In the genomic region with DNA sequence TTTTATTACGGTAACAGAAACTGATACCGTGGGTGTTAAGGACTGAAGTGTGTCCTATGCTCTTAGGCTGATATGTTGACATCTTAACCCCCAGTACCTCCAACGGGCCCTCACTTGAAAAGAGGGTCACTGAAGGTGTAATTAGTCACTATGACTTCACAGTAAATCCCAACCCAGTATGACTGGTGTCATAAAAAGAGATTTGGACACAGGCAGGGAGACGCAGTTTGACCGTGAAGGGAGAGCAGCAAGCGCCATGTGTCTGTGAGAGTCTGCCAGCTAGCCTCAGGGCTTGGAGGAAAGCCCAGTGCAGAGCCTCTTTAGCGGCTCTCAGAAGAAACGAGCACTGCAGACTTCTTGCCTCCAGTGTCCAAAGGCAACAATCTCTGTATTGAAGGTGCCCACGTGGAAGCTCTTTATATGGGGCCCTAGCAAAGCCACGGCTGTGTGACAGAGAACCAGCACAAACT, we compare ENCODE assay signal across 9 mouse cellular contexts.
DNase-seq lines count a peak whose midpoint lies in the region; ATAC-seq lines count a peak whose summit lies in the region.
"Had no signal": no experiment of that assay in that cellular context is flagged by ENCODE, and none has a peak within 500 bp of the region (broad histone marks: within the 10 kb centered on the region; RNA-seq: fewer than 3 reads in every experiment).

No protein-coding gene starts in this region.

- DNase-seq in heart, adult 11 months, result peak; percentile 93
- peak; percentile 64 to 70 for DNase-seq in adrenal gland, postnatal 36 days
- DNase-seq in forebrain, embryonic 14.5 days (ENCODE audit: low spot score), result peak; percentile 82
- peak; percentile 56 to 64 for DNase-seq in heart, postnatal 36 days
- peak; percentile 68 to 81 for DNase-seq in left cerebral cortex, postnatal 10 days (ENCODE audit: extremely low spot score in 1 of 2, low spot score in 2 of 2)
- DNase-seq in ovary, postnatal 10 days (ENCODE audit: low spot score), result peak; percentile 27
- no peak for DNase-seq in thymus, postnatal 4 days

- H3K9me3 ChIP-seq in heart, embryonic 12.5 days (replicated peaks), result no peaks in the 10 kb centered on the region
- no peaks in the 10 kb centered on the region for H3K9me3 ChIP-seq in forebrain, embryonic 14.5 days (replicated peaks; ENCODE audit: control insufficient read depth, low read length)

- H3K4me1 ChIP-seq in heart, embryonic 12.5 days (replicated peaks), result peaks cover 19% of the 10 kb centered on the region
- H3K4me1 ChIP-seq in forebrain, embryonic 14.5 days (ENCODE audit: control insufficient read depth, insufficient read depth, low read length), result peaks cover 14% of the 10 kb centered on the region

- no peak for ATAC-seq in heart, embryonic 12.5 days (ENCODE audit: insufficient number of reproducible peaks, low FRiP score)
- ATAC-seq in forebrain, embryonic 14.5 days, result peak; percentile 83

- no peak overlapping the region for H3K27ac ChIP-seq in heart, embryonic 12.5 days (ENCODE audit: poor library complexity, severe bottlenecking)
- no peak overlapping the region for H3K27ac ChIP-seq in forebrain, embryonic 14.5 days (ENCODE audit: low read depth, low read length)

- no peak overlapping the region for H3K9ac ChIP-seq in heart, embryonic 12.5 days
- no peak overlapping the region for H3K9ac ChIP-seq in forebrain, embryonic 14.5 days (ENCODE audit: low read length)

- intact Hi-C loops in heart, postnatal 36 days (cut with DNase I), result no loop called here
- intact Hi-C loops in left cerebral cortex, postnatal 10 days (cut with DNase I), result no loop called here

- H3K27me3 ChIP-seq in heart, embryonic 12.5 days (replicated peaks), result no peaks in the 10 kb centered on the region
- H3K27me3 ChIP-seq in forebrain, embryonic 14.5 days (replicated peaks; ENCODE audit: control insufficient read depth, insufficient read depth, low read length), result no peaks in the 10 kb centered on the region

- no peaks in the 10 kb centered on the region for H3K36me3 ChIP-seq in heart, embryonic 12.5 days
- no peaks in the 10 kb centered on the region for H3K36me3 ChIP-seq in forebrain, embryonic 14.5 days (ENCODE audit: control insufficient read depth, insufficient read depth, low read length)

- no peak overlapping the region for H3K4me3 ChIP-seq in heart, embryonic 12.5 days
- H3K4me3 ChIP-seq in forebrain, embryonic 14.5 days (ENCODE audit: low read depth, low read length), result no peak overlapping the region
- H3K4me3 ChIP-seq: erythroblast, embryonic 14.5 days had no signal

- H3K4me2 ChIP-seq in heart, embryonic 12.5 days, result no peak overlapping the region
- peak overlapping the region; percentile 20; the same call in 1 of the 2 replicates for H3K4me2 ChIP-seq in forebrain, embryonic 14.5 days (ENCODE audit: low read length)

- WGBS in heart, embryonic 12.5 days, result 65% methylated on average over 10 of the region's 10 CpGs
- WGBS in forebrain, embryonic 14.5 days, result 48% methylated on average over 10 of the region's 10 CpGs
